Mouse (Mus musculus) gastrocnemius, adult 8-10 months (tissue): ENCODE results near the gene Ace3. TPM values are rescaled to one million over a fixed set of nuclear protein-coding genes. Genes with fewer than 3 reads are reported as not detected.

Experiments used
- DNase-seq, 2 experiments: peaks; one replicate each; pipeline ENCODE4 v3.0.0; 2022; ENCODE audit warnings: low spot score in 2 of 2
- total RNA-seq, 4 experiments: library from RNA; stranded (reverse); gene quantifications; 2 replicates each; pipeline ENCODE4 v1.2.4; 2022

Ace3 gene
- total RNA-seq, 4 experiments from 2014 or later = not detected

GRCm38 (mm10) chr11:106037418-106037751 lies 42.9 kb downstream of the Ace3 start:
- no peak for DNase-seq

- DNase-seq = no peak
Measured at GRCm38 (mm10) chr11:106044349-106044748, 49.9 kb downstream of the Ace3 start.

GRCm38 (mm10) chr11:106045256-106045655 lies 50.8 kb downstream of the Ace3 start:
- DNase-seq = no peak

- DNase-seq = no peak
Measured at GRCm38 (mm10) chr11:106045780-106046179, 51.3 kb downstream of the Ace3 start.

- DNase-seq = no peak
Measured at GRCm38 (mm10) chr11:106046584-106046983, 52.1 kb downstream of the Ace3 start.

GRCm38 (mm10) chr11:106053921-106054320 lies 59.4 kb downstream of the Ace3 start:
- DNase-seq = no peak

GRCm38 (mm10) chr11:106054600-106054999 lies 60.1 kb downstream of the Ace3 start:
- DNase-seq = no peak

Other genes starting within 250 kb of the Ace3 start
- 1 to 10 TPM; 2.8 to 5.2 (median 3.8) TPM for gene Cyb561, start 41.3 kb upstream of the Ace3 start, total RNA-seq
- 10 to 100 TPM in 3 of 4 experiments, 1 to 10 TPM in 1; 9.4 to 21.2 (median 13.4) TPM for gene Ace, start 26.7 kb upstream of the Ace3 start, total RNA-seq
- not detected for gene Kcnh6, start 13.4 kb downstream of the Ace3 start, total RNA-seq
- 10 to 100 TPM; 21.1 to 27.1 (median 25.0) TPM for gene Dcaf7, start 42.2 kb downstream of the Ace3 start, total RNA-seq
- 10 to 100 TPM; 35.8 to 42.1 (median 39.3) TPM for gene Taco1, start 71.4 kb downstream of the Ace3 start, total RNA-seq
- gene Map3k3, start 89.9 kb downstream of the Ace3 start, total RNA-seq = 10 to 100 TPM; 20.6 to 24.8 (median 22.5) TPM
- not detected for gene Gm10840, start 166.2 kb downstream of the Ace3 start, total RNA-seq
- gene Limd2, start 166.2 kb downstream of the Ace3 start, total RNA-seq = 1 to 10 TPM; 2.2 to 2.8 (median 2.4) TPM
- 10 to 100 TPM; 11.1 to 14.7 (median 12.6) TPM for gene Strada, start 207.5 kb downstream of the Ace3 start, total RNA-seq
- 10 to 100 TPM; 59.2 to 76.2 (median 65.5) TPM for gene Ccdc47, start 221.7 kb downstream of the Ace3 start, total RNA-seq
- gene Ddx42, start 222.3 kb downstream of the Ace3 start, total RNA-seq = 10 to 100 TPM; 22.8 to 26.9 (median 24.4) TPM